Mouse (Mus musculus): ENCODE results near the gene Dscam. TPM values are rescaled to one million over a fixed set of nuclear protein-coding genes. Genes with fewer than 3 reads are reported as not detected.

Dscam gene
- polyA plus RNA-seq, 1 experiment from 2014 or later: 0.11 TPM

GRCm38 (mm10) chr16:97062207-97062606 lies 108.3 kb downstream of the Dscam start:
- H3K4me3 ChIP-seq: no peak overlapping the region
- no peak overlapping the region for H3K4me2 ChIP-seq
- WGBS: 89% methylated on average over 3 of the region's 3 CpGs
- no peaks in the 10 kb centered on the region for H3K36me3 ChIP-seq
- no peak overlapping the region for H3K27ac ChIP-seq
- H3K9me3 ChIP-seq: no peaks in the 10 kb centered on the region
- H3K4me1 ChIP-seq: no peaks in the 10 kb centered on the region
- no peak for ATAC-seq (ENCODE audit: insufficient number of reproducible peaks, insufficient read depth, low FRiP score, low TSS enrichment, low read depth)
- no peak overlapping the region for H3K9ac ChIP-seq
- H3K27me3 ChIP-seq: no peaks in the 10 kb centered on the region

DNA sequence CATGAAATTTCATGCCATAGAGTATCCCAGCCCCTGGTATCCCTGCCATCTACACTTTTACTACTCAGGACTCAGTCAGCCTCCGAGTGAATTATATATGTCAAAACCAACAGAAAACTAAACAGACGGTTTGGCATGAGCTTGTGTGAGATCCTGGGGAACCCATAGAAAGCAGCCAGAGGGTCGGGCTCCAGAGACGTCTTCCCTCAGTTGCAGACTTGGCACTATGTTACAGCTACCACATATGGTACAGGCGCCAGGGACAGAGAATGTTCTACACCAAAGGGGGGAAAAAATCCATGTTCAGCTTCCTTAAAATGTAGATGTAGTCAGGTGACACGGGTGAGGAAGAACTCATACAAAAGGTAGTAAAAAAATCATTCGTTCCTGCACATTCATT lies 109.2 kb downstream of the Dscam start:
- no peak overlapping the region for H3K4me2 ChIP-seq
- no peaks in the 10 kb centered on the region for H3K36me3 ChIP-seq
- no peaks in the 10 kb centered on the region for H3K4me1 ChIP-seq
- H3K9me3 ChIP-seq: no peaks in the 10 kb centered on the region
- no peak for ATAC-seq (ENCODE audit: insufficient number of reproducible peaks, insufficient read depth, low FRiP score, low TSS enrichment, low read depth)
- H3K9ac ChIP-seq: no peak overlapping the region
- no peak overlapping the region for H3K27ac ChIP-seq
- 85% methylated on average over 7 of the region's 7 CpGs for WGBS
- H3K4me3 ChIP-seq: no peak overlapping the region
- H3K27me3 ChIP-seq: no peaks in the 10 kb centered on the region

DNA sequence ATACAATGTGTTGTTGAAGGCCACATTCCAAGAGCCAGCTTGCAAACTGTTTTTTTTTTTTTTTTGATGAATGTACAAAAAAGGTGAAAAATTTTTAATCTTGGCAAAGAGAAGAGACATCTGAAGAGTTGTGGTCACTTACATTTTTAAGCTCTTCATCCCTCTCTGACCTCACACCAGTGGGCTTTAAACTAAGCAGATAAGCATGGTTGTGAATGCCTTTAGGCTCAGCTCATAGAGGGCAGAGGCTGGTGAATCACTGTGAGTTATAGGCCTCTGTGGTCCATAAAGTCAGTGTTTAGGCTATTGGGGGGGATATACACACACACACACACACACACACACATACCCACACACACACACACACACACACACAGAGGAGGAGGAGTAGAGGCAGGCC lies 109.8 kb downstream of the Dscam start:
- Histone ChIP-seq H3K27ac (no peak overlapping the region), H3K9ac (no peak overlapping the region), H3K27me3 (no peaks in the 10 kb centered on the region), H3K4me1 (no peaks in the 10 kb centered on the region), H3K4me2 (no peak overlapping the region), H3K36me3 (no peaks in the 10 kb centered on the region), H3K9me3 (no peaks in the 10 kb centered on the region), H3K4me3 (no peak overlapping the region)
- ATAC-seq (ENCODE audit: insufficient number of reproducible peaks, insufficient read depth, low FRiP score, low TSS enrichment, low read depth): no peak

GRCm38 (mm10) chr16:97060276-97060675 lies 110.3 kb downstream of the Dscam start:
- H3K36me3 ChIP-seq: no peaks in the 10 kb centered on the region
- no peak overlapping the region for H3K4me3 ChIP-seq
- H3K4me1 ChIP-seq: no peaks in the 10 kb centered on the region
- no peak for ATAC-seq (ENCODE audit: insufficient number of reproducible peaks, insufficient read depth, low FRiP score, low TSS enrichment, low read depth)
- WGBS: 71% methylated on average over 4 of the region's 4 CpGs
- H3K9me3 ChIP-seq: no peaks in the 10 kb centered on the region
- no peak overlapping the region for H3K27ac ChIP-seq
- no peak overlapping the region for H3K9ac ChIP-seq
- H3K4me2 ChIP-seq: no peak overlapping the region
- H3K27me3 ChIP-seq: no peaks in the 10 kb centered on the region

DNA sequence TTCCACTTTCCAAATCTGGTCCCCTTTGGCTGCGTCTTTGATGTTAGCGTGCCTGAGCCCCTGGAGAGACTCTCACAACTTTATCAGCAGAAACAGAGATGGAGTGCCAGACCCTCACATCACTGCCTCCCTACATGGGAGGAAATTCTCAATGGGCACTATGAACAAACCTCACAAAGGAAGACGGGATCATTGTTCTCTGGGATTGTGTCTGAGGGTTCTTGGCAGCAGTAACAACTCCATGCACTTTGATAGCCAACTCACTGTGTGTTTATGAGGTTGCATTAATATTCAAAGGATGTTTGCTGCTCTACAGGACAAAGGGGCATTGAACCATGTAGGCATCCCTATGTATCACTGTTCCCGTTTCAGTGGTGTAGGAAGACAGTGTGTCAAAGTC lies 135.3 kb downstream of the Dscam start:
- Histone ChIP-seq H3K27ac (no peak overlapping the region), H3K4me2 (no peak overlapping the region), H3K9me3 (no peaks in the 10 kb centered on the region), H3K9ac (no peak overlapping the region), H3K36me3 (no peaks in the 10 kb centered on the region), H3K4me3 (no peak overlapping the region), H3K27me3 (no peaks in the 10 kb centered on the region), H3K4me1 (no peaks in the 10 kb centered on the region)
- 88% methylated on average over 4 of the region's 4 CpGs for WGBS
- ATAC-seq (ENCODE audit: insufficient number of reproducible peaks, insufficient read depth, low FRiP score, low TSS enrichment, low read depth): no peak

GRCm38 (mm10) chr16:97033540-97034058 lies 137.0 kb downstream of the Dscam start:
- Histone ChIP-seq H3K4me1 (no peaks in the 10 kb centered on the region), H3K9ac (no peak overlapping the region), H3K4me3 (no peak overlapping the region), H3K4me2 (no peak overlapping the region), H3K27me3 (no peaks in the 10 kb centered on the region), H3K9me3 (no peaks in the 10 kb centered on the region), H3K27ac (no peak overlapping the region), H3K36me3 (no peaks in the 10 kb centered on the region)
- WGBS: 78% methylated on average over 3 of the region's 3 CpGs
- ATAC-seq (ENCODE audit: insufficient number of reproducible peaks, insufficient read depth, low FRiP score, low TSS enrichment, low read depth): no peak

- WGBS: 67% methylated on average over 1 of the region's 1 CpGs
- no peak for ATAC-seq (ENCODE audit: insufficient number of reproducible peaks, insufficient read depth, low FRiP score, low TSS enrichment, low read depth)
- Histone ChIP-seq H3K9me3 (no peaks in the 10 kb centered on the region), H3K4me2 (no peak overlapping the region), H3K4me1 (peaks cover 3% of the 10 kb centered on the region; the same call in 1 of the 2 replicates), H3K27me3 (no peaks in the 10 kb centered on the region), H3K9ac (no peak overlapping the region), H3K4me3 (no peak overlapping the region), H3K36me3 (no peaks in the 10 kb centered on the region), H3K27ac (no peak overlapping the region)
These were observed 142.9 kb downstream of the Dscam start for GRCm38 (mm10) chr16:97027701-97028100.

DNA sequence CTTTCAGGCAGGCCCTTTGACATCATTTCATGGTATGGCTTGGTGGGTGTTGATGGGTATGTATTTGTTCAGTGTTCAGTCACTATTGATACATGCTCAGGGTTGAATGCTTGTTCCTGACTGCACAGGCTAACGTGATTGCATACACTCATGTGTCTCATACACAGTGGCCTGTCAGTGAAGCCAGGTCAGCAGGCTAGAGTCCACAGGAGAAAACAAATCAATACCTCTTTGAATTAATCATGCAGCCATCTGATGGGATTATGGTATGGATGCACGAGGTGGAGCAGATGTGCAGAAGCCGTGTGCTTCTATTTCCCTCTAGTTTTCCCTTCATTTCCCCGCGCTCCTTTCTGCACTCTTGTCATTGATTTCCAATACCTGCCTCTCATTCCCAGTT lies 143.7 kb downstream of the Dscam start:
- no peak overlapping the region for H3K4me3 ChIP-seq
- no peaks in the 10 kb centered on the region for H3K27me3 ChIP-seq
- H3K4me1 ChIP-seq: peaks cover 3% of the 10 kb centered on the region; the same call in 1 of the 2 replicates
- no peak for ATAC-seq (ENCODE audit: insufficient number of reproducible peaks, insufficient read depth, low FRiP score, low TSS enrichment, low read depth)
- no peak overlapping the region for H3K27ac ChIP-seq
- H3K9me3 ChIP-seq: no peaks in the 10 kb centered on the region
- WGBS: 87% methylated on average over 5 of the region's 5 CpGs
- H3K36me3 ChIP-seq: no peaks in the 10 kb centered on the region
- H3K4me2 ChIP-seq: no peak overlapping the region
- H3K9ac ChIP-seq: no peak overlapping the region

DNA sequence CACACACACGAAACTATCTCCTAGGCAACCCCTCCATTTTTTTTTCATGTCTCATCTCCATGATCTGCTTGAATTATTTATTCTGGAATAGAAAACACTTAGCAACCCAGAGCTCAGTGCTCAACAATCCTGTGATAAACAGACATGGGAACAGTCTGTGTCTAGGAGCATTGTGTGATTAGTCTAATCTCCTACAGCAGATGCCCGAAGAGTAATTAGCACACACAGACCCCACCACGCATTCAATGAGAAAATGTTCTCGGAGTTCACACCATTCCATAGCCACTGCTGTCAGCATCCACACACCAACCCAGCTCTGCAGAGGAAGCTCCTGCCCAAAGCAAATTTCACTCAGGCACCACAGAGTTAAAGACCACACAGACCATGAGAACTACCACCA lies 146.1 kb downstream of the Dscam start:
- no peak for ATAC-seq (ENCODE audit: insufficient number of reproducible peaks, insufficient read depth, low FRiP score, low TSS enrichment, low read depth)
- peaks cover 3% of the 10 kb centered on the region for H3K4me1 ChIP-seq
- no peak overlapping the region for H3K4me3 ChIP-seq
- no peak overlapping the region for H3K9ac ChIP-seq
- no peak overlapping the region for H3K27ac ChIP-seq
- no peak overlapping the region for H3K4me2 ChIP-seq
- H3K9me3 ChIP-seq: no peaks in the 10 kb centered on the region
- no peaks in the 10 kb centered on the region for H3K36me3 ChIP-seq
- 85% methylated on average over 4 of the region's 4 CpGs for WGBS
- no peaks in the 10 kb centered on the region for H3K27me3 ChIP-seq

DNA sequence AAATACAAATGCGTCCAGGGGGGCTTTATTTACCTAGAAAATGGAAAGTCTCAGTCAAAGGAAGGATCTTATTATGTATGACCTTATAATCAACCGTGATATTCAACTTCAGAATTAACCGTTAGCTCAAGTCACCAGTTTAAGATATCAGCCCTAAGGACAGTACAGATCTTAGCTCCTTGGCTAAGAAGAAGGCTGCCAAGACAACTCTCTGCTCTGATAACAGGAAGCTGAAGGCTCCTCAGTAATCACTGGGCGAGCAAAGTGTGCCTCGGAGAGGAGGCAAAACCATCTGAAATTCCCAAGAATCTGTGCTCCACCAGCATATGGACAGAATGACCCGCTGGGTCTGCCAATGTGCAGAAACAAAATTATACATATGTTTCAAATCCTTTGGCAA lies 149.1 kb downstream of the Dscam start:
- H3K9ac ChIP-seq: no peak overlapping the region
- no peaks in the 10 kb centered on the region for H3K36me3 ChIP-seq
- 64% methylated on average over 6 of the region's 6 CpGs for WGBS
- H3K4me2 ChIP-seq: no peak overlapping the region
- no peaks in the 10 kb centered on the region for H3K27me3 ChIP-seq
- H3K4me3 ChIP-seq: no peak overlapping the region
- no peaks in the 10 kb centered on the region for H3K9me3 ChIP-seq
- H3K4me1 ChIP-seq: peaks cover 2% of the 10 kb centered on the region; the same call in 1 of the 2 replicates
- ATAC-seq (ENCODE audit: insufficient number of reproducible peaks, insufficient read depth, low FRiP score, low TSS enrichment, low read depth): no peak
- no peak overlapping the region for H3K27ac ChIP-seq

GRCm38 (mm10) chr16:97018304-97018703 lies 152.2 kb downstream of the Dscam start:
- Histone ChIP-seq H3K9me3 (no peaks in the 10 kb centered on the region), H3K4me3 (no peak overlapping the region), H3K27me3 (no peaks in the 10 kb centered on the region), H3K9ac (no peak overlapping the region), H3K36me3 (no peaks in the 10 kb centered on the region), H3K4me2 (no peak overlapping the region), H3K27ac (no peak overlapping the region), H3K4me1 (peaks cover 2% of the 10 kb centered on the region; the same call in 1 of the 2 replicates)
- ATAC-seq (ENCODE audit: insufficient number of reproducible peaks, insufficient read depth, low FRiP score, low TSS enrichment, low read depth): no peak
- 44% methylated on average over 5 of the region's 5 CpGs for WGBS

DNA sequence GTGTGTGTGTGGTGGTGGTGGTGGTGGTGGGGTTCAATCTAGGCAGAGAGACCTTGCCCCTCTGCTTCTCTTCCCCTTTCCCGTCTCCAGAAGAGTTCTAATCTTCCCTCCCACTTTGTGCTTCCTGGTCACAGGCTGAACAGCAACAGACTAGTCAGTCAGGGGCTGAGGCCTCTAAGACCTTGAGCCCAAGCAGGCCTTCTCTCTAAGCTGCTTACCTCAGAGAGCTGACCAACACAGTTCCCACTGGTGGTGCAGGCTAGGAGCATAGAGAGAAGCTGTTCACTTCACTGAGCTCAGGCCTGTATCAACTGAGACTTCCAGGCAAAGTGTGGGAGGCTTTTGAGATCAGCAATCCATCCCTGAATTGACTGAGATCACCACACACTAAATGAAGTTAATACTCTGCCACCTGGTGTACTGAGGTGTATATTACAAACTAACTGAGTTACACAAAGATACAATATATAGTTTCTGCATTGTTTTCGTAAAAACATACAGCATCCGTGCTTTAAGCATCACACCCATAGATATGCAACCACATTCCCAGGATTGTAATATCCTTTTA lies 153.3 kb downstream of the Dscam start:
- Histone ChIP-seq H3K9ac (no peak overlapping the region), H3K36me3 (no peaks in the 10 kb centered on the region), H3K27ac (no peak overlapping the region), H3K4me3 (no peak overlapping the region), H3K9me3 (no peaks in the 10 kb centered on the region), H3K27me3 (no peaks in the 10 kb centered on the region), H3K4me2 (no peak overlapping the region), H3K4me1 (peaks cover 2% of the 10 kb centered on the region; the same call in 1 of the 2 replicates)
- ATAC-seq (ENCODE audit: insufficient number of reproducible peaks, insufficient read depth, low FRiP score, low TSS enrichment, low read depth): no peak
- WGBS: 83% methylated on average over 3 of the region's 3 CpGs

Data from embryonic facial prominence, embryonic 13.5 days (tissue).